Mouse (Mus musculus) CD4-positive, CD25-positive, alpha-beta regulatory T cell, adult 2 months (primary cell): ENCODE data around the gene Aen.

Experiments
- DNase-seq: peaks from one replicate; pipeline ENCODE4 v3.0.0-alpha.2; 2012; ENCODE audit warnings: low read depth, low spot score

The Aen gene

DNA sequence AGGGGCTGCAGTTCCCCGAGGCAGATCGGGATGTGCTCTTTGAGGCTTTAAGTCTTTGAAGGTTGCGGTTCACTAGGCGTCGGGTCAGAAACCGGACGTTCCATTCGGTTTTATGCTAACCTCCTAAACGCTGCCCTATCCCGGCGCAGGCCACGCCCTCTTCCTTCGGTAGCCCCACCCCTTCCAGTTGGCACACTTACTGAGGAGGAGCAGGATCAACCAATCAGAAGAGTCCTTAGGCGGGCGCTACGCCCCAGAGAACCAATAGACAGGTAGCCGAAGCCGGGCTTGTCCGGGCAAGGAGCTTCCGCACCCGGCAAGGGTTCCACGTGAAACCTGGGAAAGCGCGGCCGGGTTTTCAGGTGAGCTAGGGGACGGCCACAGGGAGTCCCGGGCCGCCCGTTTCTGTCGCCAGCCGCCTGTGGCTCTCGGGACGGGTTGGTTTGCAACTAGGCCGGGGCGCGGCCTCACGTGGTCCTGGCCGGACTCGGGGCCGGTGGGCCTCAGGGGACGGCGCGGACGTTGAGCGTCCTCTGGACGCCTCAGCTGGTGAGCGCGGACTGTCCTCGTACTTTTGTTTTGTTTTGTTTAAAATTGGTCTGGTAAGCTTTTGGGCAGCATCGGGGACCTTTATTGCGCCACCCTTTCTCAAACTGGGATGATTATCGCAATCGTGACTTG is at the start of gene Aen:
Gene Aen (plus strand): TSS at position 202 of the 681 bp plus-strand sequence.
- DNase-seq: peak; percentile 99

DNA sequence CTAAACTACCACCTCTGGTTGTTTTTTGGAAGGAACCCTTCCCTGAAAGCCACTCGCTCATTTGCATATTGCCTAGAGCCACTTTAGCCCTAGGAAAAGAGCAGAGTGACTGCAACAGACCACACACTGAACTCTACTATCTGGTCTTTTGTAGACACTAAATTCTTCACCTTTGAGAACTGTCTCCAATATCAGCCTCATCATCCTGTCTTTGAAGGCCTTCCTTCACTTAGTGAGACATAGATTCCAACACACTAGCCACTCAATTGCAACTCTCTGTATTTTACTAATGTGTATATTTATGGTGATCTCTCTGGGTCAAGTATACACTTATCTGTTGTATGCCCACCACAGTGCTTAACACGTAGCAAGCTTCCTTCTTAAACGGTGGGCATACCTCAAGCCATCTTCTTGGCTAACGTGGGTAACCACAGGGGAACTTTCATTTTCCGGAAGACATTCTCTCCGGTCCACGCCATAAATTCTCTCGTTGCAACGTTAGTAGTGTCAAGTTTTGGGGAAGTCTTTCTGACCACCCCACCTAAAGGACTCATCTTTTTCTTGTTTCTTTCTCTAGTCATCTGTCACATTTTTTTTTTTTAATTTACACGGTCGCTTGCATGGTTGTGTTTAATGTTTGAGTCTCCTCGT is 49.5 kb upstream of the Aen start:
- peak; percentile 29 for DNase-seq

DNA sequence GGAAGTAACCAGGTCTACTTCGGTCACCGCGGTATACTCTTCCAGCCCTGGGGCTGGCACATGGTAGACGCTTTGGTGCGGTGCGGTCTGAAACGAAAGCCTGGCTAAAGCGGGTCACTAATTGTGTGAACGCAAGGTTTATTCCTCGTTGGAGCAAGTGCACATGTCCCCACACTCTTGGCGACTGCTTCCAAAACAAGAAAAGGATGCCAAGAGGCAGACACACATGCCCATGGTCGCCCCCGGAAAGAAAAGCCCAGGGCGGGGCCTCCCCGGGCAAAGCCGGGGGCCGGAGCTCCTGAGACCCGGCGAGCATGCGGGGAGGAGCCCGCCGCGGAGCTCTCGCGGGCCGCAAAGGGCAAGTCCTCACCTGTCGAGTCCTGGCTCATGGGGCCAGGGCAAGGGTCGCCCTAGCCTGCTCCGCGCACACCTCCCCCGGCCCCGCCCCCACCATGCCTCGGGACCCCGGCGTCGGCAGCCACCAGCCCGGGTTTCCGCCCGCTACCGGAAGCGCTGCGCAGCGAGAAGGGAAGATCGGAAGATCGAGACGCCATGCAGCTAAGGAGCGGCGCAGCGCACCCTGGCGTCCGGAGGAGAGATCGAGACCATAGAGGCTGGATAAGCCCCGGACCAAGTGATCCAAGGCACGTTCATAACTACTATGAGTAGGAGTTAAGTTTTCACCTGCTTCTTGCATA is 48.8 kb upstream of the Aen start, which contains the start of gene Det1:
Gene Det1 (minus strand): TSS at position 527 of the 698 bp plus-strand sequence.
- peak; percentile 96 for DNase-seq

DNA sequence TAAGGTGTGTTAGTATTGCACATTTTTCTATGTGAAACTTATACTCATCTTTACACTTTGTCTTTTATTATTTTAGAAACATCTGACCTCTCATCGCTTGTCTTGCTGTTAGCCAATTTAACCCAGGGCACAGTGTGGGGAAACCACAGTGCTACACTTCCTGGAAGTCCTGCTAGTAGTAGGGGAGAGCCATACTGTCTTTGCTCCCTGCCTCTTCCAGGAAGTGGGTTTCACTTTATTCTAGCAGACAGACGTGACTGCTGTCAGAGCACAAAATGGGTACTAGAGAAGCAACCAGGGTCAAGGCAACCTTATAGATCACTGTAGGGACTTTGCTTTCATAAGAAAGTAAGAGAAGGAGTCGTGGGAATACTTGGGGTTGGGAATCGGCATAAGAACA is 41.6 kb upstream of the Aen start:
- peak; percentile 67 for DNase-seq

DNA sequence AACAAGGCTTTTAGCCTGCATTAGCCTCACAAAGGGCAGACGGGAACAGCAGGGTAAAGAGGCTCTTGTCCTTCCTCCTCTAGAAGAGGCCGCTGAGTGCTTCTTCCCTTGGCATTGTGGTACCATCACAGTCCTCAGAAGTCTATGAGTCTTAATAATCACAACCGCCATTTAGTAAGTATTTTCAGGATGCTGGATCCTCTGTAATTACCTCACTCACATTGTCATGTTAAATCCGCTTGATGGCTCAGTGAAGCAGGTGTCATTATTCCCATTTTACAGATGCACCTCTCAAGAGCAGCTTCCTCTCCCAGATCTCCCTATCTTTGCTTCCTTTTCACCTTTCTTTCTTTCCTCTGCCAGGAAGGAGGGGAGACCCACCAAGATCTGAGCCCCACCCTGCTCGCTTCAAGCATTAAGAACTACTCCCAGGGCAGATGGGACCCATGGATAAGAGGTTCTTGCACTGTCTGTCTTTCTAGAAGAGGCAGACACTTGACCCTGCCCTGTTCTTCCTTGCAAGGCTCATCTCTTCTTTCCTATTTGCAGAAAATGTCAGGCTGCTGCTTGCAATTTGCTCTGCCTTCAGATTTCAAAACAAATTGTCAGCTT is 40.5 kb upstream of the Aen start:
- no peak for DNase-seq

DNA sequence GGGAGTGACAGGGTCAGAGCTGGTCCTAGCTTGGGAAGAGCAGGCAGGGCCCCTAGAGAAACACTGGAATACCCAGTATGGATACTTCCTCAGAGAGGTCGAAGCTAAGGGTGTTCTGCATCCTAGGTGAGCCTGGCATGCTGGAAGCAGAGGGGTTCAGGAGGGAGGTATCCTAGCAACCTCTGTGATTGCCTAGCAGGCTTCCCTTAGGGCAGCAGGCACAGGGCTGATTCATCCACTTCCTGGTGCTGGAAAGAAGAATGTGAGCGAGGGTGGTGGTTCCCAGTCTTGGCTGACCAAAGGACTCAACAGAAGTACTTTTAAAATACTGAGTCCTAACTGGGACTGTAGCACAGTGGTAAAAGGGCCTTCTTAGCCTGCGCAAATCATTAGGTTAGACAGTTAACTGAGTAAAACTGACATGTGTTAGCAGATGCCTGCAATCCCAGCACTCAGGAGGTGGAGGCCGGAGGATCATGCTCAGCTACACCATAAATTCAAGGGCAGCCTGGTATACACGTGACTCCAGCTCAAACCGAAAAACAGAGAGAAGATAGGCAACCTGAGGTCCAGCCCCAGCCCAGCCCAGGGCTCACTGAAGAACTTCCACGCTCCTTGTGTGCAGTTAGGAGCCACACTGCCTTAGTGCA is 31.7 kb upstream of the Aen start:
- no peak for DNase-seq

DNA sequence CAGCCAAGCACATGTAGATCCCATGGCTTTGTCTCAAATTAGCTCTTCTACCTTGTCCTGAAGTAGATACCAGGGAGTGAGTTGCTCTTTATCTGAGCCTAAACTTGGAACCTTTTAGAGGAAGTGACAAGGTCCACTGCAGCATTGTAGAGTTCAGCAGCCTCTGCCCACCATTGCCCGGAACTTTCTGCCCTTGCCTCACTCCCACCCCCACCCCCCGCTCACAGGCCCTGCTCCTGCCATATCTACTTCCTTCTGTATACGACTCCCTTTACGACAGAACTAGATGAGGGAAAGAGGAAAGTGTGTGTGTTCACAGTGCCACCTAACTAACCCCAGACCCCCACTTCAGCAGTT is 31.2 kb upstream of the Aen start:
- DNase-seq: no peak

DNA sequence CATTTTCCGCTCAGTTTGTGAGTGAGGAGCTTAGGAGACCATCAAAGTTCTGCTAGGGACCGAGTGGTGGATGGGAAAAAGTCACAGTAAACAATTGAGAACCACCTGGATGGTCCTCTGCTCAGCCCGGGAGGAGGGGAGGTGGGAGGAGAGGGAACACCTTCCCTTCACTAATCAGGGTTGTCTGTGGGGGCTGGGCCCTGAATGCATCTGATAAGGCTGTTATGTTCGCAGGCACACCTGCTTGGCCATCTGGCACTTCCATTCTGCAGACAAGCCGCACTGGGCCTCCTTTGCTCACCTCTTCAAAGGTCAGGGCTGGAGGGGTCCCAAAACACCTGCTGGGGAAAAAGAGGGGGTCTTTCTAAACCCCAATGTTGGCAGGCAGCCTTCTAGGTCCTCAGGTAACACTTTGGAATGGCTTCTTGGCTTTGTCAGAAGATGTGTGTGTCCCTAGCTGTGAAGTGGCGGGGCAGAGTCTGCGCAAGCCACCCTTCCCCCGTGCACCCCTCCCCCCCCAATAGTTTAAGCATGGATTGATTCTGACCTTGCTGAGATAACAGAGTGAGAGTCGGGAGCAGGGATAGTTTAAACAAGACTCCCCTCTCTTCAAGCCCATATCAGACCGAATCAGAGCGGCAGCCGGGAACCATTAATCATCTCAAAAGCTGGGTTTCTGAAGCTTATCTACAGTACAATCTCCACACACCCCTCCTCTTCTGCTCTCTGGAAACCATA is 30.3 kb upstream of the Aen start:
- peak; percentile 19 for DNase-seq

DNA sequence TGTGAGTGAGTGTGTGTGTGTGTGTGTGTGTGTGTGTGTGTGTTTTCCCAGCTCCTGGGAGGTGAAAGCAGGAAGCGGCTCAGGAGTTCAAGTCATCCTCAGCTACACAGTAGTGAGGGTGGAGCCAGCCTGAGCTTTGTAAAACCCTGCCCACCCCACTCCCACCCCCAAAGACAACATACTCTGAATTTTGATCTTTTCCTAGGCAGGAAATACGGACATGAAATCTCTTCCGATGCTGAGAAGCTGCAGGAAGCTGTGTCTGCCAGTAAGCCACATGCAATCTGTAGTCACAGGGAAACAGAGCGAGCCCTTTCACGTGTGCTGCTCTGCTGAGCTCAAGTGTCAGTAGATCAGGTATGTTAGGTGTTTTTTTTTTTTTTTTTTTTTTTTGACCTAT is 26.9 kb upstream of the Aen start:
- DNase-seq: peak; percentile 40

DNA sequence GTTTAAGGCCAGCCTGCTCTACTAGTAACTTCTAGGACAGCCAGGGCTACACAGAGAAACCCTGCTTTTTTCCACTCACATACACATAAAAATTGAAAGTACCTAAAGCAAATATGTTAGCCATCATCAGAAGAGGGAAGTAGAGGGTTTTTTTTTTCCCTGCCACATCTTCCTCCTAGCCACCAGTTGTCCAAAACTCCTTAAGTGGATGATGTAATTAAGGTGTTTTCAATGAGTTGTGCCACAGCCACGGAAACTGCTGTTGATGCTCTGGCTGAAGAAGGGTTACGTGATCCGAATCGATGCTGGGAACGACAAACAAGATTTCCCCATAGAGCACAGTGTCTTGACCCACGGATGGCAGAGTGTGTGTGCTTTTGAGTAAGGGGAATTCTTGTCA is 23.3 kb upstream of the Aen start:
- no peak for DNase-seq

DNA sequence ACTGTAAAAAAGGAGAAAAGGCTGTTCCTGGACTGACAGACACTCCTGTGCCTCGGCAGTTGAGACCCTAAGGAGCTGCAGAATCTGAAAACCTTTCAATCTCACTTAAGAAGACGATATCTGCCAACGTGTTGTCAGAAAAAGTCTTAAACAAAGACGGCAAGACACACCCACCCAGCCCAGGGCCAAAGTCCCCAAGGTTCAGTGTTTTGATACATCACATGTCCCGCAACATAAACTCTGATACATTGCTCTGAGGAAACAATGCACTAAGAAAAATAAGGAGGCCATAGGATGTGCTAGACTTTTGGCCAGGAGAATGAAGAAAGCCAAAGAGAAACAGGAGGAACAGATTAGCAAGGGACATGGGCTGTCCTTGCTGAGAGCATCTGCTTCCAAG is 22.8 kb upstream of the Aen start:
- no peak for DNase-seq

DNA sequence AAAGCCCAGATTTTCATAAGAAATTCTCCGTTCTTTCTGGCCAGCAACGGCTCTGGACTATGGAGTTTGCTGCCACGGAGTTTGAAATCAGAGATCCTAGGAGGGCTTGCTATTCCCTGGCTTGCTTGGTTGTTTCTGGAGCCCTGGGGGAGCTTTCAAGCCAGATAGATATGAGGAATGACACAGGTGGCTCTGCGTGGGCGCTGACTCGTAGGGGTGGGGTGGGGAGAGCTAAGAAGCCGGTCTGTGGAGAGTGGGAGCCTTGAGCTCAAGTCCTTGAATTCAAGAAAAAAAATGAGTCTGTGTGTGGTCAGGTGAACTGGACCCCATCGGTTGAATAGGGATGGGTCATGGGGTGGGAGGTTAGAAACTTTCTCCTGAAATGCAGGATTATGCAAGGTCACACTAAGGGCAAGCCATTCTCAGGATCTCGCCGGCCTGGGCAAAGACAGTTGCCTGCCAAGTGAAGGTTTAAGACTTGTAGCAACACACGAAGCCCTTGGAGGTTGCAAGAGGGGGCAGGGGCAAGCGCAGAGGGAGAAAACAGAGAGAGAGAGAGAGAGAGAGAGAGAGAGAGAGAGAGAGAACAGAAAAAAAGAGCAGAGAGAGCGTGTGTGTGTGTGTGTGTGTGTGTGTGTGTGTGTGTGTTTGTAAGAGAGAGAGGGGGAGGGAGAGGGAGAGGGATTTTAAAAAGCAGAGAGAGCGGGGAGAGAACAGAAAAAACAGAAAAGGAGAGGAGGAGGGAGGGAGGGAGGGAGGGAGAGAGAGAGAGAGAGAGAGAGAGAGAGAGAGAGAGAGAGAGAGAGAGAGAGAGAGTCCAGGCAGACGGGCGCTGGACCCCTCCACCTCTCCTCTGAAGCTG is 13.8 kb upstream of the Aen start:
- peak; percentile 26 for DNase-seq

DNA sequence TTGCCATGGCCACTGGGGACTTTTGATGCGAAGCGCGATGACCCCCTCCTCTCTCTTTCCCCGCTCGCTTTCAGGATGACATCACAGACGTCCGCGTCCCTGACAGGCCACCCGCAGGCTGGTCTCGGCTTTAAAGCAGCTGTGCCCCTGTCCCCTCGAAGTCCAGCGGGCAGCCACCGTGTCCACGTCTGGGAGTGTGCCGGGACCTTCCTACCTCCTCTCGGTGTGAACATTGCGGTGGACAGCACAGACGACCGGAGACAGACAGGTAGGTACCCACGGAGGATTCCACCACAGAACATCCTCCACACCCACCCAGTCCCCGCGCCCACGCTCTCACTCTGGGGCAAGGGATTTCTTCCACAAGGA is 13.2 kb upstream of the Aen start:
- DNase-seq: peak; percentile 37

DNA sequence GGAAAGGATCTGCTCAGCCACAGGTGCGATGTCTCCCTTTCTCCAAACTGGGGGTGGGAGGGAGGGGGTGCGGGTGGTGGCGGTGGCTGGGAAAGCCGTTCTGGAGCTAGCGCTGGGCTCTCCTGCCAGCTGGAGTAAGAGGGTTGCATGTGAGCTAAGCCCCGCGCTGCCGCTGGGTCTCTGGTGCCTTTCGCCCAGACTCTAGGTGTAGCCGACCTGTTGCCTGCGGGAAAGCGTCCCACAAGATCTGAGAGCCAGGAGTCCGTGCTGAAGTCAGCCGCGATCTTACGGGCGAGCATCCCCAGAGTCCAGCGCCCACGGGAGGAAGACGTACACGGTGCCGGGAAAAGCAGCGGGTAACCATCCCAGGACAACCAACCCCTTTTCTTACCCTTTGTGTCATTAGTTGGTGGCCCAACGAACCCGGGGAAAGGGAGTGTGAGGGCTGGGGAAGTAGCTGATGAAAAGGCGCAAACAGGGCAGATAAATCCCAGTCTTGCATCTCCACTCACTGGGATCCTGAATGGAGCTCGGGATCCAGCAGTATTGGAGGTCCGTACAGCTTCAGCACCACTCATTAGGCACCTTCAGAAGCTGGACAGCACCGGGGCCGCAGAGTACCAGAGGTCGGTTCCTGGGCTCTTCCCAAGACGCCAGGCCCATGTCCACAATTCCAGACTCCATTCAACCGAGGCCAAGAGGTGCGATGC is 12.5 kb upstream of the Aen start:
- peak; percentile 27 for DNase-seq

DNA sequence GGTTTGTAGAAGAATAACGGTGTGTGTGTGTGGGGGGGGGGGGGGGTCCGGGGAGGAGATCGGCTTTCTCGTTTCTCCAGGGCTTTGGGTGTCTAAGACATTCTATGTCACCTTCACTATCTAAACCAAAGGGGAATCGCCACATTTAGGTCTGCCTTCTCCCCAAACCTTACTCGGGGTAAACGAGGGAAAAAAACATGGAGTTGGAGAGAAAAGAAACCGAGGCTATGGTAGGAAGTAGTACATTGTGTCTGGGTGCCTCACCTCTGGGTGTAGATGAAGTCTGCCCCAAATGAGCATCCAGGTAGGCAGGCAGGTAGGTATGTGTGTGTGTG is 12.0 kb upstream of the Aen start:
- no peak for DNase-seq

DNA sequence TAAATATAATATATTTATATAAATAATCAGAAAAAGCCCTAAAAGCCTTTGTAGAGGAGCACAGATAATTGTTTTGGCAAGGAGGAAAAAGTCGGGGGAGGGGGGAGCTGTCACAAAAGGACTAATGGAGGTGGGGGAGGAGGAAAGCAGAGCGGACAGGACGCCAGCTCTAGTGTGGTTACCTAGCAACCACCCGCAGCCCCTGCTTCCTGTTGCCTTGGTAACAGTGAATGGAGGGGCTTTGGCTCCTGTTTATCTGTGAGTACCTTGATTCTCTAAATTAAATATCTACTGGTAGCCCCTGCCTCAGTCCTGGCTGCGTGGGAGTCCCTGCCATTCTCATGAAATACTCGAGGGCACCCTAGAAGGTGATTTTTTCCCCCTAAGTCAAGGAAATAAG is 11.5 kb upstream of the Aen start:
- peak; percentile 47 for DNase-seq

DNA sequence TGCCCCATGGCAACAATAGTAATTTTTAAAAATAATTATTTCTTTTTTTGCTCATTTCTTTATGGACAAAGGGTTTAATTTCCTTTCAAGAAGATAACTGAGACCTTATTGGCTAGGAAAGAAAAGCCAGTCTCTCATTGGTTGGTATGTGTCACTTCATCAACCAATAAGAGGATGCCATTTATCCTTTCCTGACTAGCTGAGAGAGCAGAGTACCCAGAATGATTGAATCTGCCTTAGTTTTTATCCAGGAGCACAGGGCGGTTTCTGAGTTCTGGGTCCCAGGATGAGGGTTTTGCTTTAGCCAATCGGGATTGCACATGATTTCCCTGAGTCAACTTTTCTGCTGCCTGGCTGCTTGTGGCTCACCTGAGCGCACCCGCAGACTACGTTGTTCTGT is 10.2 kb upstream of the Aen start:
- no peak for DNase-seq

DNA sequence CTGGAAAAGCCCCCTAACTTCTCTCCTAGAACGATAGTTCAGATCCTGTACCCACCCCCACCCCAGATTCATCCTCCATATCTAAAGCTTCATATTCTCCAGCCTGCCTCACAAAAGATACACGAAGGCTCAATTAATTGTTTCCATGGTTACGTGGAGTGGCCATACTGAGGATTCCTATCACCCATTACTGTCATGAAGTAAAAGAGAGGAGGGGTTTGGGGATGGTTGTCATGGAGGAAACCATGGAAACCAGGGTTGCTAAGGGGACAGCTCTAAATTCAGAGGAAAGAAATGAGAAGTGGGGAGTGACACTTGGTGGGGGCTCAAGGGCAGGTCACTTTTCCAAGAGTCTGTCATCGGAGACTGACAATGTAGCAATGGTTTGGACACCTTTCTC is 9.2 kb upstream of the Aen start:
- DNase-seq: no peak

DNA sequence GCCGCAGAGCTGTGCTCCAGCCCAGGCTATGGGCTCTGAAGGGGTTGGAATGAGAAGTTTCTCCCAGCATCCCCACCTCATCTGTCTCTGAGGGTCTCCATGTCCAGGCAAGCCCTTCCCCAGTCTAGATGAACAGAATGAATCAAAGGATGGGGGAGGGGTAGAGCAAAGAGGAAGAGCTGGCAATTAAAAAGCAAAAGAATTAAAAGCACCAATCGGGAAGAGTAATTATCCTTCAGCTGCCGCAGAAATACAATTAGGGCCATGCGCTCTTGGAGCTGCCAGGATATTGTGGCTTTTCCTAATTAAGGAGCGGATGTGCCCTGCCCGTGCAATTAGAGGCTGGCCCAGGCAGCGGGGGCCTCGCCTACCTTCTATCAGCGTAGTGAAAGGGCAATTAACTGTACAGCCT is 8.2 kb upstream of the Aen start:
- DNase-seq: no peak

DNA sequence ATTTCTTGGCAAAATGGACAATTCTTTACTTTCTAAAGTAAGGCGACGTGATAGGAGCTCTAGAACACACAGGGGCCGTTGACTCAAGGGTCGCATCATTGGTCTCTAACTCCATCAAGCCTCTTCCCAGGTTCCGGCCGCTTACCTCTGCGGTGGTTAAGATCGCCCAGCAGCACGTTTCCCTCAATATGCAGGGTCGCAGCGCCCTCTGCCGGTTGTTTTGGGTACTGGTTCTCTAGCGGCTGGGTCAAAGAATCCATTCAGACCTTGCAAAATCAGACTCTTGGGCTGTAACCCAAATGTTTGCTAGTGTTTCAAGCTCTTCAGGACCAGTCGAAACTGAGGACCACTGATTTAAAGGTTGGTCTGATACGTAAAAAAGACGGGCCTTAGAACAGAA is 5.0 kb upstream of the Aen start:
- DNase-seq: peak; percentile 89
